Mouse (Mus musculus): ENCODE results near the gene Gja5.

- TF ChIP-seq EP300 (IDR thresholded peaks at IDR 0.05; ENCODE audit: insufficient read depth, low read depth, low read length) (no peak), POLR2A (IDR thresholded peaks at IDR 0.05; ENCODE audit: insufficient read depth, low read depth, low read length) (no peak)
These were observed 22.2 kb upstream of the Gja5 start for GRCm38 (mm10) chr3:96882061-96882849.

Data from heart, adult 2 months (tissue).